Mouse (Mus musculus) heart, postnatal 0 days (tissue): ENCODE measurements around the gene Adra1b.

ENCODE experiments used
- CTCF ChIP-seq: IDR thresholded peaks from 2 replicates; pipeline ENCODE4 v1.5.1; 2016; ENCODE audit warnings: antibody characterized with exemption, control low read depth, low read depth
- EP300 ChIP-seq: IDR thresholded peaks from 2 replicates; pipeline ENCODE4 v1.6.1; 2016; ENCODE audit warnings: antibody characterized with exemption, low read depth

- TF ChIP-seq CTCF = 0 out of 2 replicates have a peak, but pooled peaks have one; percentile 13
- TF ChIP-seq EP300 = no peak
Measured at GRCm38 (mm10) chr11:43914552-43915447, 13.8 kb upstream of the Adra1b start.
